Mouse (Mus musculus) adrenal gland (tissue): Measurements from ENCODE around the gene Eif4b.

Experiments
- intact Hi-C: fragments of 180-260 bp; cut with DNase I; formaldehyde crosslinking; loops from one replicate; pipeline ENCODE4 v1.15.1; 2025

Eif4b gene

GRCm38 (mm10) chr15:102114651-102115260, 41.2 kb downstream of the Eif4b start:
- intact Hi-C loops, result no loop called here

- intact Hi-C loops, result no loop called here
These were observed 42.2 kb downstream of the Eif4b start for GRCm38 (mm10) chr15:102115731-102116231.

GRCm38 (mm10) chr15:102116753-102117415, 43.3 kb downstream of the Eif4b start:
- intact Hi-C loops, result no loop called here

- intact Hi-C loops, result no loop called here
These were observed 44.2 kb downstream of the Eif4b start for GRCm38 (mm10) chr15:102117461-102118443.

- intact Hi-C loops, result no loop called here
These were observed 45.0 kb downstream of the Eif4b start for GRCm38 (mm10) chr15:102118591-102118990.

- intact Hi-C loops, result no loop called here
These were observed 45.7 kb downstream of the Eif4b start for GRCm38 (mm10) chr15:102119121-102119830.

GRCm38 (mm10) chr15:102119831-102120170, 46.2 kb downstream of the Eif4b start:
- intact Hi-C loops, result no loop called here

GRCm38 (mm10) chr15:102120530-102120929, 47.0 kb downstream of the Eif4b start:
- intact Hi-C loops, result no loop called here

GRCm38 (mm10) chr15:102126303-102126702, 52.7 kb downstream of the Eif4b start:
- intact Hi-C loops, result no loop called here

GRCm38 (mm10) chr15:102133314-102133713, 59.7 kb downstream of the Eif4b start:
- intact Hi-C loops, result no loop called here

- intact Hi-C loops, result no loop called here
These were observed 61.1 kb downstream of the Eif4b start for GRCm38 (mm10) chr15:102134709-102135108.

- intact Hi-C loops, result no loop called here
These were observed 62.1 kb downstream of the Eif4b start for GRCm38 (mm10) chr15:102135522-102136128.

GRCm38 (mm10) chr15:102136129-102136758, 62.7 kb downstream of the Eif4b start, which contains the start of gene Spryd3:
Spryd3 (minus strand) TSS chr15:102136234.
- intact Hi-C loops, result no loop called here

GRCm38 (mm10) chr15:102141120-102141519, 67.5 kb downstream of the Eif4b start:
- intact Hi-C loops, result no loop called here

GRCm38 (mm10) chr15:102142914-102143912, 69.6 kb downstream of the Eif4b start:
- intact Hi-C loops, result no loop called here

- intact Hi-C loops, result no loop called here
These were observed 70.7 kb downstream of the Eif4b start, which contains the start of gene Igfbp6 for GRCm38 (mm10) chr15:102144274-102144711. Igfbp6 (plus strand) TSS chr15:102144362.

GRCm38 (mm10) chr15:102144726-102145125, 71.2 kb downstream of the Eif4b start:
- intact Hi-C loops, result loop anchor here (5.0 kb wide), 1 partner anchor 37 kb away; no protein-coding TSS in a partner anchor

- intact Hi-C loops, result loop anchor here (5.0 kb wide), 1 partner anchor 38 kb away; no protein-coding TSS in a partner anchor
These were observed 71.8 kb downstream of the Eif4b start for GRCm38 (mm10) chr15:102145330-102145729.
